8 mouse cellular contexts compared by ENCODE assay signal in genomic region chr7:16474445-16474844, GRCm38 (mm10). TPM values are rescaled to one million over a fixed set of nuclear protein-coding genes. Genes with fewer than 3 reads are reported as not detected.
DNase-seq lines count a peak whose midpoint lies in the region; ATAC-seq lines count a peak whose summit lies in the region.

No protein-coding gene starts in this region.

- peaks cover 20% of the 10 kb centered on the region for H3K4me1 ChIP-seq in heart, embryonic 12.5 days (replicated peaks)
- peaks cover 27% of the 10 kb centered on the region for H3K4me1 ChIP-seq in hindbrain, embryonic 13.5 days (replicated peaks)

- no peak for DNase-seq in heart, postnatal 10 days
- DNase-seq in adrenal gland, postnatal 25 days = peak; percentile 42
- peak; percentile 39 for DNase-seq in lung, postnatal 36 days
- DNase-seq in urinary bladder, postnatal 4 days (ENCODE audit: low spot score in 2 of 2) = no peak
- DNase-seq in cerebellum, adult 9-11 months = no peak

- intact Hi-C loops in heart, postnatal 10 days (cut with DNase I) = no loop called here

- peak overlapping the region; percentile 52 for H3K4me2 ChIP-seq in heart, embryonic 12.5 days
- peak overlapping the region; percentile 33; the same call in 1 of the 2 replicates for H3K4me2 ChIP-seq in hindbrain, embryonic 13.5 days

- H3K36me3 ChIP-seq in heart, embryonic 12.5 days = no peaks in the 10 kb centered on the region
- H3K36me3 ChIP-seq in hindbrain, embryonic 13.5 days = no peaks in the 10 kb centered on the region

- H3K27ac ChIP-seq in heart, embryonic 12.5 days (ENCODE audit: poor library complexity, severe bottlenecking) = no peak overlapping the region
- H3K27ac ChIP-seq in hindbrain, embryonic 13.5 days = no peak overlapping the region

- H3K27me3 ChIP-seq in heart, embryonic 12.5 days (replicated peaks) = peaks cover 85% of the 10 kb centered on the region
- peaks cover 84% of the 10 kb centered on the region for H3K27me3 ChIP-seq in hindbrain, embryonic 13.5 days

- WGBS in heart, embryonic 12.5 days = 4% methylated on average over 33 of the region's 33 CpGs
- WGBS in hindbrain, embryonic 13.5 days = 5% methylated on average over 33 of the region's 33 CpGs

- no peak for ATAC-seq in heart, embryonic 12.5 days (ENCODE audit: insufficient number of reproducible peaks, low FRiP score)
- ATAC-seq in hindbrain, embryonic 13.5 days (ENCODE audit: low FRiP score) = no peak
- no peak for ATAC-seq in erythroid progenitor cell, adult 5-6 weeks (replicated peaks; ENCODE audit: low FRiP score, poor library complexity, severe bottlenecking)

- 0 out of 2 replicates have a peak, but pooled peaks cover 3% of the 10 kb centered on the region for H3K9me3 ChIP-seq in heart, embryonic 12.5 days (replicated peaks)
- no peaks in the 10 kb centered on the region for H3K9me3 ChIP-seq in hindbrain, embryonic 13.5 days

- H3K9ac ChIP-seq in heart, embryonic 12.5 days = no peak overlapping the region
- no peak overlapping the region for H3K9ac ChIP-seq in hindbrain, embryonic 13.5 days

- peak overlapping the region; percentile 20 for H3K4me3 ChIP-seq in heart, embryonic 12.5 days
- H3K4me3 ChIP-seq in hindbrain, embryonic 13.5 days = peak overlapping the region; percentile 11; the same call in 1 of the 2 replicates

RNA-seq across cellular contexts. Expression of gene Npas1, which starts 3.1 kb away (rescaled TPM):
- 0.22 and 0.31 TPM in 2 replicates for polyA plus RNA-seq in heart, embryonic 12.5 days (2016; fragmentation: Nextera tagmentation; extraction: Ambion mirVana)
- not detected for total RNA-seq in heart, postnatal 10 days (2021)
- not detected in 2 replicates for total RNA-seq in adrenal gland, postnatal 25 days (2021)
- 2.3 and 2.5 TPM in 2 replicates for polyA plus RNA-seq in hindbrain, embryonic 13.5 days (2015; fragmentation: Nextera tagmentation; extraction: Ambion mirVana)
- total RNA-seq in erythroid progenitor cell, adult 5-6 weeks (2015; ENCODE audit: low replicate concordance) = not detected in 2 replicates
- total RNA-seq in erythroid progenitor cell, adult 5-6 weeks (2017; ENCODE audit: low replicate concordance) = not detected in 2 replicates

RNA-seq across cellular contexts. Expression of gene Tmem160, which starts 21.9 kb away (rescaled TPM):
- polyA plus RNA-seq in heart, embryonic 12.5 days (2016; fragmentation: Nextera tagmentation; extraction: Ambion mirVana) = 79.0 and 83.6 TPM in 2 replicates
- total RNA-seq in heart, postnatal 10 days (2021) = 10 to 100 TPM; 78.0 to 87.1 TPM
- 62.2 and 70.3 TPM in 2 replicates for total RNA-seq in adrenal gland, postnatal 25 days (2021)
- polyA plus RNA-seq in hindbrain, embryonic 13.5 days (2015; fragmentation: Nextera tagmentation; extraction: Ambion mirVana) = 55.9 and 60.8 TPM in 2 replicates
- total RNA-seq in erythroid progenitor cell, adult 5-6 weeks (2015; ENCODE audit: low replicate concordance) = 6.8 and 8.0 TPM in 2 replicates
- total RNA-seq in erythroid progenitor cell, adult 5-6 weeks (2017; ENCODE audit: low replicate concordance) = 1.9 and 5.9 TPM in 2 replicates

Comparison
In these comparisons a context has a peak if more than half of its experiments do, and no peak if none do; other contexts are left out.
1. DNase-seq: peak in adrenal gland, postnatal 25 days (single experiment) and lung, postnatal 36 days (single experiment); none in heart, postnatal 10 days (0 of 2), urinary bladder, postnatal 4 days (0 of 2) and cerebellum, adult 9-11 months (single experiment).